Mouse (Mus musculus): ENCODE results near the gene E2f7. TPM values are rescaled to one million over a fixed set of nuclear protein-coding genes. Genes with fewer than 3 reads are reported as not detected.

E2f7 gene
- polyA plus RNA-seq, 1 experiment from 2014 or later, result 6.7 TPM

- 83% methylated on average over 11 of the region's 11 CpGs for WGBS
- Histone ChIP-seq H3K4me1 (replicated peaks; ENCODE audit: control insufficient read depth, insufficient read depth, low read length) (no peaks in the 10 kb centered on the region), H3K4me3 (ENCODE audit: low read depth, low read length) (no peak overlapping the region), H3K9me3 (ENCODE audit: control insufficient read depth) (no peaks in the 10 kb centered on the region), H3K36me3 (ENCODE audit: control insufficient read depth, insufficient read depth) (no peaks in the 10 kb centered on the region), H3K9ac (ENCODE audit: low read depth, low read length) (no peak overlapping the region), H3K27me3 (replicated peaks; ENCODE audit: control insufficient read depth, insufficient read depth, low read length) (no peaks in the 10 kb centered on the region), H3K4me2 (replicated peaks; ENCODE audit: low read depth) (no peak overlapping the region), H3K27ac (ENCODE audit: low read depth, low read length) (no peak overlapping the region)
- ATAC-seq, result no peak
- TF ChIP-seq CTCF (IDR thresholded peaks at IDR 0.05; ENCODE audit: low read depth), result no peak
These were observed 75.9 kb downstream of the E2f7 start for GRCm38 (mm10) chr10:110821139-110821538.

GRCm38 (mm10) chr10:110821692-110822091 is 76.5 kb downstream of the E2f7 start:
- Histone ChIP-seq H3K27me3 (replicated peaks; ENCODE audit: control insufficient read depth, insufficient read depth, low read length) (no peaks in the 10 kb centered on the region), H3K4me3 (ENCODE audit: low read depth, low read length) (no peak overlapping the region), H3K36me3 (ENCODE audit: control insufficient read depth, insufficient read depth) (no peaks in the 10 kb centered on the region), H3K9me3 (ENCODE audit: control insufficient read depth) (no peaks in the 10 kb centered on the region), H3K4me1 (replicated peaks; ENCODE audit: control insufficient read depth, insufficient read depth, low read length) (no peaks in the 10 kb centered on the region), H3K9ac (ENCODE audit: low read depth, low read length) (no peak overlapping the region), H3K27ac (ENCODE audit: low read depth, low read length) (no peak overlapping the region), H3K4me2 (replicated peaks; ENCODE audit: low read depth) (no peak overlapping the region)
- no peak for ATAC-seq
- 89% methylated on average over 3 of the region's 3 CpGs for WGBS
- no peak for TF ChIP-seq CTCF (IDR thresholded peaks at IDR 0.05; ENCODE audit: low read depth)

DNA sequence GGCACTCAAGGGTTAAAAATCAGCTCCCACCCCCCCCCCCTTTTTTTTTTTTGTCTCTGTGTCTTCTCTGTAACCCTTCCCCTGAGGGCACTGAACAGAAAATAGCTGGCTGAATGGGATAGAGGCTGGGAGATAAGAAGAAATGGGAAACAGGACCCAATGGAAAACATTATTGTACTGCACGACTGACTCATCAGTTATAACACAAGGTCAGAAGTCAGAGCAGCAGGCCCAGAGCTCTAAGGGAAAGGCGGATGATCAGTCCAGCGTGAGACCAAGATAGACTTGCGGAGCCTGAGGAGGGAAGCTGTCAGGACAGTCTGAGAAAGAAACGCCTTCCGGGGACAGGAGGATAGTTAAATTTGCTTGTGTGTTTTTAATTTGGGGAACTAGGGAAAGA is 87.1 kb downstream of the E2f7 start:
- Histone ChIP-seq H3K4me2 (replicated peaks; ENCODE audit: low read depth) (no peak overlapping the region), H3K36me3 (ENCODE audit: control insufficient read depth, insufficient read depth) (no peaks in the 10 kb centered on the region), H3K4me1 (replicated peaks; ENCODE audit: control insufficient read depth, insufficient read depth, low read length) (no peaks in the 10 kb centered on the region), H3K27ac (ENCODE audit: low read depth, low read length) (no peak overlapping the region), H3K4me3 (ENCODE audit: low read depth, low read length) (no peak overlapping the region), H3K27me3 (replicated peaks; ENCODE audit: control insufficient read depth, insufficient read depth, low read length) (no peaks in the 10 kb centered on the region), H3K9ac (ENCODE audit: low read depth, low read length) (no peak overlapping the region), H3K9me3 (ENCODE audit: control insufficient read depth) (no peaks in the 10 kb centered on the region)
- WGBS, result 40% methylated on average over 6 of the region's 6 CpGs
- TF ChIP-seq CTCF (IDR thresholded peaks at IDR 0.05; ENCODE audit: low read depth), result no peak
- ATAC-seq, result no peak

- H3K36me3 ChIP-seq (ENCODE audit: control insufficient read depth, insufficient read depth), result no peaks in the 10 kb centered on the region
- H3K27me3 ChIP-seq (replicated peaks; ENCODE audit: control insufficient read depth, insufficient read depth, low read length), result no peaks in the 10 kb centered on the region
- no peaks in the 10 kb centered on the region for H3K9me3 ChIP-seq (ENCODE audit: control insufficient read depth)
- no peak overlapping the region for H3K4me2 ChIP-seq (replicated peaks; ENCODE audit: low read depth)
- WGBS, result 67% methylated on average over 6 of the region's 6 CpGs
- ATAC-seq, result no peak
- no peak overlapping the region for H3K4me3 ChIP-seq (ENCODE audit: low read depth, low read length)
- no peak for TF ChIP-seq CTCF (IDR thresholded peaks at IDR 0.05; ENCODE audit: low read depth)
- no peak overlapping the region for H3K9ac ChIP-seq (ENCODE audit: low read depth, low read length)
- no peaks in the 10 kb centered on the region for H3K4me1 ChIP-seq (replicated peaks; ENCODE audit: control insufficient read depth, insufficient read depth, low read length)
- H3K27ac ChIP-seq (ENCODE audit: low read depth, low read length), result no peak overlapping the region
These were observed 90.0 kb downstream of the E2f7 start for GRCm38 (mm10) chr10:110835115-110835806.

Other genes with a start within 250 kb of the E2f7 start
- 97.2 and 102 TPM in 2 replicates for gene Csrp2, start 174.3 kb downstream of the E2f7 start, polyA plus RNA-seq (2015; fragmentation: Nextera tagmentation; extraction: Ambion mirVana)